Mouse (Mus musculus) E14TG2a.4 (cell line): ENCODE data around the gene Serinc5.

Experiments used
- H3K27me3 ChIP-seq: 2 replicates; pipeline ENCODE4 v1.6.1; 2014; ENCODE audit warnings: low read length, control low read depth; ENCODE audit not compliant: insufficient read depth
- H3K36me3 ChIP-seq: 2 replicates; pipeline ENCODE4 v1.6.1; 2014; ENCODE audit warnings: low read length, control low read depth; ENCODE audit not compliant: insufficient read depth
- H3K4me1 ChIP-seq: replicated peaks from 2 replicates; pipeline ENCODE4 v1.6.1; 2014; ENCODE audit warnings: low read depth, low read length, control low read depth
- H3K4me3 ChIP-seq: replicated peaks from 2 replicates; pipeline ENCODE4 v1.5.1; 2014; ENCODE audit warnings: mild to moderate bottlenecking, low read length
- H3K9me3 ChIP-seq: 2 replicates; pipeline ENCODE4 v1.6.1; 2014; ENCODE audit warnings: low read length, control low read depth
- CTCF ChIP-seq: conservative IDR thresholded peaks from 2 replicates; pipeline ENCODE4 v1.5.1; 2014; ENCODE audit warnings: low read length
- NANOG ChIP-seq: IDR thresholded peaks from 2 replicates; pipeline ENCODE4 v1.6.1; 2014; ENCODE audit warnings: borderline replicate concordance, low read length, mixed read lengths
- POU5F1 ChIP-seq: IDR thresholded peaks from 2 replicates; pipeline ENCODE4 v1.6.1; 2014; ENCODE audit warnings: low read length, borderline replicate concordance

Gene Serinc5

GRCm38 (mm10) chr13:92759096-92759495, 148.2 kb downstream of the Serinc5 start:
- H3K4me1 ChIP-seq, result no peaks in the 10 kb centered on the region
- TF ChIP-seq POU5F1 (no peak), NANOG (no peak), CTCF (no peak)
- no peaks in the 10 kb centered on the region for H3K36me3 ChIP-seq
- H3K9me3 ChIP-seq, result no peaks in the 10 kb centered on the region
- 0 out of 2 replicates have a peak, but pooled peaks cover 5% of the 10 kb centered on the region for H3K27me3 ChIP-seq
- H3K4me3 ChIP-seq, result no peak overlapping the region

- Histone ChIP-seq H3K4me3 (no peak overlapping the region), H3K36me3 (no peaks in the 10 kb centered on the region), H3K9me3 (no peaks in the 10 kb centered on the region), H3K4me1 (no peaks in the 10 kb centered on the region), H3K27me3 (0 out of 2 replicates have a peak, but pooled peaks cover 5% of the 10 kb centered on the region)
- TF ChIP-seq NANOG (no peak), CTCF (no peak), POU5F1 (no peak)
These were observed 149.6 kb downstream of the Serinc5 start for GRCm38 (mm10) chr13:92760519-92760918.
